Mouse (Mus musculus) bone marrow macrophage, adult 2 months (primary cell): ENCODE measurements around the gene Dusp3.

ENCODE experiments used
- CTCF ChIP-seq: IDR thresholded peaks from 2 replicates; pipeline ENCODE4 v1.5.1; 2012; ENCODE audit warnings: low read depth, mild to moderate bottlenecking, low read length, moderate library complexity
- POLR2A ChIP-seq: IDR thresholded peaks from 2 replicates; pipeline ENCODE4 v1.6.1; 2012; ENCODE audit warnings: mild to moderate bottlenecking, low read depth, low read length, borderline replicate concordance

GRCm38 (mm10) chr11:101965553-101965952, 21.3 kb downstream of the Dusp3 start:
- TF ChIP-seq CTCF (no peak), POLR2A (no peak)
